In genomic region chr15:88863695-88864231, GRCm38 (mm10) we compare ENCODE assay signal across 1 mouse cellular context.
A peak's percentile ranks its signal among the peaks of the same experiment; 100 is the strongest.
TF ChIP-seq lines count a peak whose summit lies in the region.

No protein-coding gene starts in this region.

TF ChIP-seq in MEL, 35 proteins besides CTCF, POLR2A, EP300 and RAD21 (continued from another document):
- TF ChIP-seq POLR2AphosphoS5 (IDR thresholded peaks at IDR 0.05; ENCODE audit: borderline replicate concordance, low read depth, low read length) = no peak
- peak; percentile 37; the same call in 1 of the 2 replicates for TF ChIP-seq MAX (IDR thresholded peaks at IDR 0.05; ENCODE audit: low read length)
- no peak for TF ChIP-seq MYC (IDR thresholded peaks at IDR 0.05; ENCODE audit: low read depth, low read length)
- TF ChIP-seq KAT2A (conservative IDR thresholded peaks at IDR 0.05; ENCODE audit: low read depth, low read length) = no peak
